Mouse (Mus musculus): ENCODE results near the gene Dand5. TPM values are rescaled to one million over a fixed set of nuclear protein-coding genes. Genes with fewer than 3 reads are reported as not detected.

Gene Dand5
- polyA plus RNA-seq, 1 experiment: 27.1 TPM

- TF ChIP-seq POLR2A (IDR thresholded peaks at IDR 0.05; ENCODE audit: control insufficient read depth, low read depth, low read length) (no peak), CTCF (IDR thresholded peaks at IDR 0.05; ENCODE audit: control insufficient read depth, insufficient read depth, insufficient replicate concordance, low read depth, low read length) (no peak)
- H3K27me3 ChIP-seq (ENCODE audit: control insufficient read depth, insufficient read depth, low read length): no peaks in the 10 kb centered on the region
- no peaks in the 10 kb centered on the region for H3K36me3 ChIP-seq (ENCODE audit: control insufficient read depth, insufficient read depth, low read length)
- no peak overlapping the region for H3K4me3 ChIP-seq (ENCODE audit: control insufficient read depth, low read depth, low read length)
- peaks cover 20% of the 10 kb centered on the region for H3K4me1 ChIP-seq (ENCODE audit: control insufficient read depth, insufficient read depth, low read length)
- H3K27ac ChIP-seq (ENCODE audit: control insufficient read depth, insufficient read depth, low read depth, low read length): no peak overlapping the region
Observed at GRCm38 (mm10) chr8:84780949-84781680, 41.5 kb downstream of the Dand5 start.

- Histone ChIP-seq H3K27me3 (ENCODE audit: control insufficient read depth, insufficient read depth, low read length) (no peaks in the 10 kb centered on the region), H3K4me3 (ENCODE audit: control insufficient read depth, low read depth, low read length) (no peak overlapping the region), H3K27ac (ENCODE audit: control insufficient read depth, insufficient read depth, low read depth, low read length) (no peak overlapping the region), H3K4me1 (ENCODE audit: control insufficient read depth, insufficient read depth, low read length) (peaks cover 16% of the 10 kb centered on the region), H3K36me3 (ENCODE audit: control insufficient read depth, insufficient read depth, low read length) (no peaks in the 10 kb centered on the region)
- TF ChIP-seq CTCF (IDR thresholded peaks at IDR 0.05; ENCODE audit: control insufficient read depth, insufficient read depth, insufficient replicate concordance, low read depth, low read length): no peak
Observed at GRCm38 (mm10) chr8:84780225-84780555, 42.4 kb downstream of the Dand5 start.

GRCm38 (mm10) chr8:84779519-84780224 is 43.0 kb downstream of the Dand5 start:
- H3K4me1 ChIP-seq (ENCODE audit: control insufficient read depth, insufficient read depth, low read length): peaks cover 15% of the 10 kb centered on the region
- H3K27me3 ChIP-seq (ENCODE audit: control insufficient read depth, insufficient read depth, low read length): no peaks in the 10 kb centered on the region
- H3K36me3 ChIP-seq (ENCODE audit: control insufficient read depth, insufficient read depth, low read length): no peaks in the 10 kb centered on the region
- H3K27ac ChIP-seq (ENCODE audit: control insufficient read depth, insufficient read depth, low read depth, low read length): no peak overlapping the region
- no peak overlapping the region for H3K4me3 ChIP-seq (ENCODE audit: control insufficient read depth, low read depth, low read length)
- TF ChIP-seq POLR2A (IDR thresholded peaks at IDR 0.05; ENCODE audit: control insufficient read depth, low read depth, low read length) (no peak), CTCF (IDR thresholded peaks at IDR 0.05; ENCODE audit: control insufficient read depth, insufficient read depth, insufficient replicate concordance, low read depth, low read length) (no peak)

- TF ChIP-seq CTCF (IDR thresholded peaks at IDR 0.05; ENCODE audit: control insufficient read depth, insufficient read depth, insufficient replicate concordance, low read depth, low read length) (no peak), POLR2A (IDR thresholded peaks at IDR 0.05; ENCODE audit: control insufficient read depth, low read depth, low read length) (no peak)
- Histone ChIP-seq H3K4me3 (ENCODE audit: control insufficient read depth, low read depth, low read length) (no peak overlapping the region), H3K27ac (ENCODE audit: control insufficient read depth, insufficient read depth, low read depth, low read length) (no peak overlapping the region; the same call in 1 of the 2 replicates), H3K27me3 (ENCODE audit: control insufficient read depth, insufficient read depth, low read length) (no peaks in the 10 kb centered on the region), H3K4me1 (ENCODE audit: control insufficient read depth, insufficient read depth, low read length) (peaks cover 13% of the 10 kb centered on the region), H3K36me3 (ENCODE audit: control insufficient read depth, insufficient read depth, low read length) (no peaks in the 10 kb centered on the region)
Observed at GRCm38 (mm10) chr8:84778638-84779380, 43.8 kb downstream of the Dand5 start.

GRCm38 (mm10) chr8:84777899-84778637 is 44.6 kb downstream of the Dand5 start:
- H3K36me3 ChIP-seq (ENCODE audit: control insufficient read depth, insufficient read depth, low read length): no peaks in the 10 kb centered on the region
- TF ChIP-seq CTCF (IDR thresholded peaks at IDR 0.05; ENCODE audit: control insufficient read depth, insufficient read depth, insufficient replicate concordance, low read depth, low read length) (no peak), POLR2A (IDR thresholded peaks at IDR 0.05; ENCODE audit: control insufficient read depth, low read depth, low read length) (no peak)
- no peak overlapping the region for H3K4me3 ChIP-seq (ENCODE audit: control insufficient read depth, low read depth, low read length)
- H3K27me3 ChIP-seq (ENCODE audit: control insufficient read depth, insufficient read depth, low read length): no peaks in the 10 kb centered on the region
- no peak overlapping the region; the same call in 1 of the 2 replicates for H3K27ac ChIP-seq (ENCODE audit: control insufficient read depth, insufficient read depth, low read depth, low read length)
- peaks cover 18% of the 10 kb centered on the region for H3K4me1 ChIP-seq (ENCODE audit: control insufficient read depth, insufficient read depth, low read length)

- Histone ChIP-seq H3K27me3 (ENCODE audit: control insufficient read depth, insufficient read depth, low read length) (no peaks in the 10 kb centered on the region), H3K36me3 (ENCODE audit: control insufficient read depth, insufficient read depth, low read length) (no peaks in the 10 kb centered on the region), H3K27ac (ENCODE audit: control insufficient read depth, insufficient read depth, low read depth, low read length) (no peak overlapping the region), H3K4me1 (ENCODE audit: control insufficient read depth, insufficient read depth, low read length) (peaks cover 24% of the 10 kb centered on the region), H3K4me3 (ENCODE audit: control insufficient read depth, low read depth, low read length) (no peak overlapping the region)
- TF ChIP-seq CTCF (IDR thresholded peaks at IDR 0.05; ENCODE audit: control insufficient read depth, insufficient read depth, insufficient replicate concordance, low read depth, low read length) (no peak), POLR2A (IDR thresholded peaks at IDR 0.05; ENCODE audit: control insufficient read depth, low read depth, low read length) (no peak)
Observed at GRCm38 (mm10) chr8:84776569-84776968, 46.1 kb downstream of the Dand5 start.

All from testis, adult 2 months (tissue).